Mouse (Mus musculus): ENCODE measurements around the gene Cdh20.

Cdh20 gene

GRCm38 (mm10) chr1:104768371-104769249 lies at the start of gene Cdh20:
Gene Cdh20 (plus strand): TSS chr1:104768529.
- no peak for DNase-seq (ENCODE audit: extremely low read depth, low read depth)

- DNase-seq (ENCODE audit: extremely low read depth, low read depth) = no peak
Measured at GRCm38 (mm10) chr1:104746816-104747215, 21.5 kb upstream of the Cdh20 start.

GRCm38 (mm10) chr1:104747438-104747837 lies 20.9 kb upstream of the Cdh20 start:
- DNase-seq (ENCODE audit: extremely low read depth, low read depth) = no peak

DNA sequence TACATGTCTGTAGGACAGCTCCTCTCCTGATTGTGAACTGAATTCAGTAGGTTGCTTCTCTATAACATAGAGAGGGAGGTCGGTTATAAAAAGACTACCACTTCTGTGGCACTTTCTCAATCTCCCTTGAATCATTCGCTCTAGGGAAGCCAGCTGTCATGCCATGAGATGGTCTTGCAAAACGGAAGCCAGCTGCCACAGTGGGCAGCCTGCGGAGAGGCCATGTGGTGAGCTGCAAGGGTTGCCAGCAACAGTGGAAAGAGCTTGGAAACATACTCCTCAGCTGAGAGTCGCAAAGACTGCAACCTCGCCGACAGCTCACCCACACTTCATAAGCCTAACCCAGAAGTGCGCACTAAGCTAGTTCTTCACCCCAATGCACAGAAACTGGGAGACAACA lies 13.8 kb upstream of the Cdh20 start:
- DNase-seq (ENCODE audit: extremely low read depth, low read depth) = no peak

DNA sequence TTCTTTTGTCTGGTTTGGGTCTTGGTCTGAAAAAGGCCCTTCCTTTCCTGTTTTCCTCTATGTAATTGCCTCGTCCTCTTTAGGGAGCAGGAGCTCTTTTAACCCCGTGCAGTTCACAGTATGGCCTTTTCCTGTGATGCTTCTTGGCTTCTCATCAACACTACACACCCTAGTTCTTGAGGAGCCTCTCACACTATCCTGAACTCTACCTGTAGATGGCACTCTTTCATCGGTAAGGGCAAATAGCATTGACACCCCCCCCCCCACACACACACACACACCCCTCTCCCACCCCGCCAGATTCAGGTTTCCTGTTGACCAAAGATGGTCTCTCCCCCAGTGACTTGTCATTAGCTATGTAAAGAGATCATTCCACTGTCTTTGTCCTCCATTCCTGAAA lies 12.4 kb upstream of the Cdh20 start:
- DNase-seq (ENCODE audit: extremely low read depth, low read depth) = no peak

GRCm38 (mm10) chr1:104769250-104769607 lies 900 bp downstream of the Cdh20 start:
- no peak for DNase-seq (ENCODE audit: extremely low read depth, low read depth)

DNA sequence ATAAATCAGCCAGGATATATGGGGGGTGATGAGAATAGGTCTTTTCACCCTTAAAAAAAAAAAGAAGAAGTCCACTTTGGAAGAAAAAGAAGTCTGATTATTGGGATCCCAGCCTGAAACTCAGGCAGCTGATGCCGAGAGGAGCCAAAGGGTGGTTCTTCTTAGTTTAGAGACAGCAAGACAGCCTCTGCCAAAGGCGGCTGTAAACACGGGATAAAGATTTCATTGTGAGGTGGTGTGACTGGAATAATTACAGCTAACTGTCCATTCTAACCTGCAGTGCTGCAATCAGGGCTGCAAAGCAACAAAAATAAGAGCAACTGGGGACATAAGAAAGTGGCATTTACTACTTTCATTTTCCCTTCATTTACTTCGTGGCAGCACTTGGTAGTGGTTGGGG lies 3.6 kb downstream of the Cdh20 start:
- no peak for DNase-seq (ENCODE audit: extremely low read depth, low read depth)

DNA sequence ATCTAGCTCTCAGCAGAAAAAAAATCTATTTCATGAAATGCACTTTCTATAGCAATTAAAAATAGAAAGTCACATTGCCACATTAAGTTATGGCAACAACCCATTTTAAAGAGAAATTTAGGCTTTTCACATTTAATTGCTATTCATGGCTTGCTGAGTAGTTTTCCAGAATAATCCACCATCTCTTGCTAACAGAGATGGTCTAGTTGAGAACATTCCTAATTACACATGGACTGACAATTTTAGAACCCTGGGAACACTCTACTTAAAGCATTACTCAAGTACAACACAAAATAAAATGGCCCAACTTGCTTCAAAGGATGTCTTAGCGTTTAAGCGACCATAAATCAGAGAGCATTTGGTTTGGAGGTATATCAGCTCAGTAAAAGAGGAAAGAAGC lies 4.9 kb downstream of the Cdh20 start:
- DNase-seq (ENCODE audit: extremely low read depth, low read depth) = no peak

- no peak for DNase-seq (ENCODE audit: extremely low read depth, low read depth)
Measured at GRCm38 (mm10) chr1:104793488-104793887, 25.2 kb downstream of the Cdh20 start.

DNA sequence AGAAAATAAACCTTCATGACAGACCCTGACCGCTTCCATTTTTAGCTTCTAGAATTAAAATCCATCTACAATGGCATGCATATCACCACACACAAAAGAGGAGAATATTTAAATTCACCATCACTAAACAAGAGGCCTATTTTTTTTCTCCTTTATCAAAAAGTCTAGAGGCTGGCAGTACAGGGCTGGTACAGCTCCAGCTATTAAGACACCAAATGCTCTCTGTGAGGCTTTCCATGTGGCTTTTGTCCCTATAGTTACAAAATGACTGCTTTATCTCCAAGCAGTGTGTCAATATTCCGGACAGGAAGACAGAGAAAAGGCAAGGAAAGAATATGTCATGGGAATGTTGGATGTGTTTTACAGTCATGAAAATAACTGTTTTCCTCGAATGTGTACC lies 27.8 kb downstream of the Cdh20 start:
- no peak for DNase-seq (ENCODE audit: extremely low read depth, low read depth)

- no peak for DNase-seq (ENCODE audit: extremely low read depth, low read depth)
Measured at GRCm38 (mm10) chr1:104797139-104797538, 28.8 kb downstream of the Cdh20 start.

GRCm38 (mm10) chr1:104804746-104805145 lies 36.4 kb downstream of the Cdh20 start:
- DNase-seq (ENCODE audit: extremely low read depth, low read depth) = no peak

GRCm38 (mm10) chr1:104807214-104807613 lies 38.9 kb downstream of the Cdh20 start:
- DNase-seq (ENCODE audit: extremely low read depth, low read depth) = no peak

GRCm38 (mm10) chr1:104817510-104817909 lies 49.2 kb downstream of the Cdh20 start:
- no peak for DNase-seq (ENCODE audit: extremely low read depth, low read depth)

GRCm38 (mm10) chr1:104828106-104828505 lies 59.8 kb downstream of the Cdh20 start:
- no peak for DNase-seq (ENCODE audit: extremely low read depth, low read depth)

- no peak for DNase-seq (ENCODE audit: extremely low read depth, low read depth)
Measured at GRCm38 (mm10) chr1:104838206-104838915, 70.0 kb downstream of the Cdh20 start.

GRCm38 (mm10) chr1:104839051-104839450 lies 70.7 kb downstream of the Cdh20 start:
- DNase-seq (ENCODE audit: extremely low read depth, low read depth) = no peak

DNA sequence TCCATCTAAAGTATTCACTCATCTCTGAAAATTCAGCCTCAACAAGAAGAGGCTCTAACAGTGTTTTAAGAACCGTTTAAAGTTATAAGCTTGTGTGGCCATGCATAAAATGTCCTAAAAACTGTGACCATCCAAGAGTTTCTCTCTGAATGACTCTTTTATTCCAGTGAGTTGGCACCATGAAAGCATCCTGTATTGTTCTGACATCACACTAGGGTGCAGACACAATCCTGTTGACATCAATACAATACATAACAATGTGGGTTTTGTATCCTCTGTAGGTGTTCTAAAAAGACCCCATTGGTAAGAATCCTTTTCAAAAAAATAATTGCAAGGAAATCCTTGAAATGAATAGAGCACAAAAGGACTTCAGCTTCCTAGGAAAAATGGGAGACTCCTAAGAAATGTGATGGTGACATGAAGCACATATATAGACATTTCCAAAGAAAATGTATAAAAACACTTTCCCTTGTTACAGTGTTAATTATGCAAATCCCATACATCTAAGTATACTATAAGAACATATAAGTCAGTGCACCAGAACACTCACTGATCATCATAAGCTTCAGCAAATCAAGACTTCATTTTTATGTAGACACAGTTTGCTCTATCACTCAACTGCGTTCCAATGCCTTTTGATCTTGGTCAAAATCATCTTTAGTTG lies 80.1 kb downstream of the Cdh20 start:
- DNase-seq (ENCODE audit: extremely low read depth, low read depth) = no peak

DNA sequence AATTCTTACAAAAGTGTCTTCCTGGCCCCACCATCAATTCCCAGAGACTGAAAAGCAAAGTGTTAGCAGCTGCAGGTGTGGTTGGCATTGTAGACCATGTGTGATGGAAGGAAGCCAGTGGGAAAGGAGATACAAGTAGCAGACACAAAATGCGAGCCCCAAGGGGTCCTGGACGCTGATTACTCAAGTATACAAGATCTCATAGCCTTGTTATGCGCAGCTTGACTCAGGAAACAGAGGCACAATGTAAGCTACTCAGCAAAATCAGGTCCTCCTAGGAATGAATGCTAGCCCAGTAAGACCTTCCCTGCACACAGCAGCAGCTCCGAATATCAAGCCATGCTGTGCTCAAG lies 80.6 kb downstream of the Cdh20 start:
- DNase-seq (ENCODE audit: extremely low read depth, low read depth) = no peak

DNA sequence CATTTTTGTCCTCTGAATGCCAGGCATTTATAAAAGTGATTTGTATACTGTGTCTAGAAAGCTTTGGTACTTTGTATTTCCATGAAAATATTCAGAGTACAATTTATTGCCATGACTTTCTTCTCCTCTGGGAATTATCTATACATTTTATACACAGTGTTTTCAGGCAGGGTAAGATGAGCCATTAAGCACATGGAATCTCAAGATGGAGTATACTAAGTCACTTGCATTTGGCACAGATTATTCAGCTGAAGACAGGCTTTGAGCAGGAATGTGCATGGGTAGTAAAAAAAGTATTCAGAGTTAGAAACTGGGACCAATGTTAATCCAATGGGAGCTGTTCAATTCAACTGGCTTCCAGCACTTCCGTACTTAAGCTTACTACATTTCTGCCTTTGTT lies 109.1 kb downstream of the Cdh20 start:
- no peak for DNase-seq (ENCODE audit: extremely low read depth, low read depth)

- no peak for DNase-seq (ENCODE audit: extremely low read depth, low read depth)
Measured at GRCm38 (mm10) chr1:104901815-104902214, 133.5 kb downstream of the Cdh20 start.

- no peak for DNase-seq (ENCODE audit: extremely low read depth, low read depth)
Measured at GRCm38 (mm10) chr1:104903409-104903808, 135.1 kb downstream of the Cdh20 start.

Measured in MEL-GATA-1-ER (cell line).